Comparison of ENCODE assay signal across 33 mouse cellular contexts in genomic region chr10:63238090-63238489, GRCm38 (mm10). TPM values are rescaled to one million over a fixed set of nuclear protein-coding genes. Genes with fewer than 3 reads are reported as not detected.
DNase-seq lines count a peak whose midpoint lies in the region; ATAC-seq lines count a peak whose summit lies in the region.
"Had no signal": no experiment of that assay in that cellular context is flagged by ENCODE, and none has a peak within 500 bp of the region (broad histone marks: within the 10 kb centered on the region; RNA-seq: fewer than 3 reads in every experiment).

No protein-coding gene starts in this region.

- no peak overlapping the region for H3K4me2 ChIP-seq in intestine, embryonic 16.5 days (ENCODE audit: low read depth, low read length)
- H3K4me2 ChIP-seq: embryonic facial prominence, embryonic 13.5 days; forebrain, embryonic 12.5 days; forebrain, embryonic 15.5 days; heart, embryonic 13.5 days; hindbrain, embryonic 14.5 days had no signal

- H3K27me3 ChIP-seq in intestine, embryonic 16.5 days (replicated peaks; ENCODE audit: control insufficient read depth, insufficient read depth, low read length) = no peaks in the 10 kb centered on the region
- H3K27me3 ChIP-seq: embryonic facial prominence, embryonic 13.5 days; forebrain, embryonic 12.5 days; forebrain, embryonic 15.5 days; heart, embryonic 13.5 days; Patski had no signal

- DNase-seq in adrenal gland, adult 8-10 months = peak; percentile 64
- no peak for DNase-seq in adrenal gland, postnatal 25 days
- peak; percentile 9 for DNase-seq in NIH3T3 (ENCODE audit: low read depth)
- DNase-seq in adrenal gland, postnatal 10 days = peak; percentile 23
- no peak for DNase-seq in right cerebral cortex, postnatal 4 days
- no peak for DNase-seq in lung, postnatal 14 days
- no peak for DNase-seq in right cerebral cortex, adult 18-20 months
- DNase-seq: cerebellum, adult 11-12 months; cerebellum, adult 8-10 months; cerebellum, postnatal 10 days; cerebellum, postnatal 36 days; embryo, embryonic 11 days; gastrocnemius, postnatal 10 days; gastrocnemius, postnatal 36 days; heart, adult 2 months; heart, postnatal 14 days; heart, postnatal 4 days; kidney, adult 9 months had no signal

- peaks cover 4% of the 10 kb centered on the region; the same call in 1 of the 2 replicates for H3K4me1 ChIP-seq in intestine, embryonic 16.5 days (ENCODE audit: control insufficient read depth, insufficient read depth, low read length)

- H3K4me3 ChIP-seq in intestine, embryonic 16.5 days (ENCODE audit: low read length) = no peak overlapping the region
- H3K4me3 ChIP-seq: embryonic facial prominence, embryonic 10.5 days; embryonic facial prominence, embryonic 13.5 days; erythroblast, embryonic 14.5 days; forebrain, embryonic 12.5 days; forebrain, embryonic 15.5 days; heart, adult 2 months; heart, embryonic 10.5 days; heart, embryonic 13.5 days had no signal

- H3K27ac ChIP-seq in intestine, embryonic 16.5 days (ENCODE audit: low read length) = no peak overlapping the region
- H3K27ac ChIP-seq: embryonic facial prominence, embryonic 10.5 days; embryonic facial prominence, embryonic 13.5 days; forebrain, embryonic 12.5 days; forebrain, embryonic 15.5 days; heart, adult 2 months; heart, embryonic 10.5 days; heart, embryonic 13.5 days; hindbrain, embryonic 14.5 days; hindbrain, postnatal 0 days had no signal

- WGBS in intestine, embryonic 16.5 days = 68% methylated on average over 4 of the region's 4 CpGs

- H3K9ac ChIP-seq in intestine, embryonic 16.5 days (ENCODE audit: low read depth, low read length) = no peak overlapping the region
- H3K9ac ChIP-seq: embryonic facial prominence, embryonic 13.5 days; forebrain, embryonic 12.5 days; forebrain, embryonic 15.5 days; heart, embryonic 13.5 days; hindbrain, embryonic 14.5 days had no signal

- H3K9me3 ChIP-seq in intestine, embryonic 16.5 days (ENCODE audit: control insufficient read depth, low read length) = no peaks in the 10 kb centered on the region
- H3K9me3 ChIP-seq: embryonic facial prominence, embryonic 10.5 days; embryonic facial prominence, embryonic 13.5 days; forebrain, embryonic 12.5 days; forebrain, embryonic 15.5 days; heart, embryonic 10.5 days; heart, embryonic 13.5 days had no signal

- H3K36me3 ChIP-seq in intestine, embryonic 16.5 days (ENCODE audit: control insufficient read depth, insufficient read depth, low read length) = no peaks in the 10 kb centered on the region
- H3K36me3 ChIP-seq: embryonic facial prominence, embryonic 10.5 days; embryonic facial prominence, embryonic 13.5 days; forebrain, embryonic 12.5 days; forebrain, embryonic 15.5 days; heart, embryonic 10.5 days; heart, embryonic 13.5 days had no signal

- peak; percentile 57 for ATAC-seq in intestine, embryonic 16.5 days
- ATAC-seq: activated CD4-positive, CD25-positive, alpha-beta regulatory T cell, adult 4 months; CD4-positive, CD25-positive, alpha-beta regulatory T cell, adult 4 months; forebrain, embryonic 15.5 days; hindbrain, postnatal 0 days; inflammation-experienced regulatory T-cells, adult 6 months; Patski had no signal

RNA-seq across cellular contexts. Expression of gene Herc4, which starts 5.5 kb away (rescaled TPM):
- 100 to 1,000 TPM; 123 to 182 (median 151) TPM for total RNA-seq in adrenal gland, adult 8-10 months (2022)
- total RNA-seq in adrenal gland, postnatal 25 days (2021) = 144 and 146 TPM in 2 replicates
- 10 to 100 TPM; 76.3 to 89.6 TPM for total RNA-seq in adrenal gland, postnatal 10 days (2021)
- 27.7 and 31.7 TPM in 2 replicates for polyA plus RNA-seq in intestine, embryonic 16.5 days (2015; fragmentation: Nextera tagmentation; extraction: Ambion mirVana)

RNA-seq across cellular contexts. Expression of gene Mypn, which starts 34.3 kb away (rescaled TPM):
- total RNA-seq in adrenal gland, adult 8-10 months (2022) = under 1 TPM in 3 of 4 experiments, not detected in 1; 0.24 to 0.44 (median 0.40) TPM
- 0.33 and 0.39 TPM in 2 replicates for total RNA-seq in adrenal gland, postnatal 25 days (2021)
- total RNA-seq in adrenal gland, postnatal 10 days (2021) = 10 to 100 TPM in 1 of 2 experiments, 1 to 10 TPM in 1; 3.8 to 14.6 TPM
- not detected in 2 replicates for polyA plus RNA-seq in intestine, embryonic 16.5 days (2015; fragmentation: Nextera tagmentation; extraction: Ambion mirVana)
- total RNA-seq: granulocyte monocyte progenitor cell, adult 5-6 weeks had no signal
- polyA plus RNA-seq: CD4-positive, CD25-positive, alpha-beta regulatory T cell, adult 4 months; embryonic facial prominence, embryonic 10.5 days; erythroblast, embryonic 14.5 days; forebrain, embryonic 12.5 days; inflammation-experienced regulatory T-cells, adult 6 months; Patski had no signal

Comparison
In these comparisons a context has a peak if more than half of its experiments do, and no peak if none do; other contexts are left out.
1. DNase-seq: peak in adrenal gland, adult 8-10 months (single experiment), NIH3T3 (single experiment) and adrenal gland, postnatal 10 days (single experiment); none in adrenal gland, postnatal 25 days (single experiment), right cerebral cortex, postnatal 4 days (single experiment), lung, postnatal 14 days (single experiment) and right cerebral cortex, adult 18-20 months (single experiment).